Mouse (Mus musculus): ENCODE results near the gene Gm21974. TPM values are rescaled to one million over a fixed set of nuclear protein-coding genes. Genes with fewer than 3 reads are reported as not detected.
"Not testable (repeated sequence)": the region's sequence is repeated elsewhere in the genome, so short reads cannot be mapped to it uniquely, and the experiment has no call there.

The Gm21974 gene
- polyA plus RNA-seq, 1 experiment = not detected

DNA sequence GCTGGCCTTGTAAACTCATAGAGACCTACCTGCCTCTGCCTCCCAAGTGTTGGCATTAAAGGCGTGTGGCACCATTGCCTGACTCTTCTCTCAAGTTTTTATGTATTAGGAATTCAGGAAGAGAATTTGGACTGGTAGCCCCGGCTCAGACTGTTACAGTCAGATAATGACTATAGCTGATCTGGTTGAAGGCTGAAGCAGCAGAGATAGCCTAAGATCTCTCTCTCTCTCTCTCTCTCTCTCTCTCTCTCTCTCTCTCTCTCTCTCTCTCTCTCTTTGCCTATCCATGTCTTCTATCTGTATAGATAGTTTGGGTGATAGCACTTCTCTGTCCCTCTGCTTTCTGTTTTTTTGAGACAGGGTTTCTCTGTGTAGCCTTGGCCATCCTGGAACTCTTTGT, 6.5 kb upstream of the Gm21974 start:
- 73% methylated on average over 2 of the region's 2 CpGs for WGBS
- H3K27ac ChIP-seq (ENCODE audit: insufficient read depth, low read depth, low read length) = no peak overlapping the region
- no peaks in the 10 kb centered on the region for H3K27me3 ChIP-seq (ENCODE audit: control insufficient read depth, insufficient read depth, low read length)
- 0 out of 2 replicates have a peak, but pooled peaks cover 3% of the 10 kb centered on the region for H3K36me3 ChIP-seq (ENCODE audit: control insufficient read depth, insufficient read depth, low read length)
- no peak overlapping the region for H3K4me3 ChIP-seq (ENCODE audit: low read depth, low read length)
- no peak for TF ChIP-seq CTCF (IDR thresholded peaks at IDR 0.05; ENCODE audit: extremely low read depth, insufficient read length, insufficient replicate concordance, low read depth, low read length)
- TF ChIP-seq POLR2A (IDR thresholded peaks at IDR 0.05; ENCODE audit: low read depth, low read length) = no peak
- peaks cover 16% of the 10 kb centered on the region for H3K4me1 ChIP-seq (ENCODE audit: control insufficient read depth, insufficient read depth, insufficient read length, low read length)

DNA sequence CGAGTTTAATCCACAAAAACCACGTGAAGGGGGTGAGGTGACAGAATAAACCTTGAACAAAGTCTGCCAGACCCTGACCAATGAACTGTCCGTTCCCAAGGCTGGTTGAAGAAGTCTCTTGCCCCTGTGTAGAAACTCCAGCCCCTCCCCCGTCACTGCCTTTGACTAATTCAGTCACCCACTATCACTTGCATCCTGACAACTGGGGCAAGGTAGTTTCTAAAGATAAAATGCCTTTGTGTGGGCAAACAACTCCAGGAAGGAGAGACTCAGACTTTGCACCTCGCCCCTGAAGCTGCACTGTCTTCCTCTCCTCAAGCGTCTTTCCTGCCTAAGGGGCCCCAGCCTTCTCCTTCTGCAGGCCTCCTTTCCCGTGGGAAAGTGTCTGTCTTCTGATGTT, 4.7 kb upstream of the Gm21974 start:
- Histone ChIP-seq H3K27me3 (ENCODE audit: control insufficient read depth, insufficient read depth, low read length) (no peaks in the 10 kb centered on the region), H3K36me3 (ENCODE audit: control insufficient read depth, insufficient read depth, low read length) (no peaks in the 10 kb centered on the region), H3K4me1 (ENCODE audit: control insufficient read depth, insufficient read depth, insufficient read length, low read length) (peaks cover 15% of the 10 kb centered on the region), H3K4me3 (ENCODE audit: low read depth, low read length) (no peak overlapping the region), H3K27ac (ENCODE audit: insufficient read depth, low read depth, low read length) (peak overlapping the region; percentile 40; the same call in 1 of the 2 replicates)
- TF ChIP-seq POLR2A (IDR thresholded peaks at IDR 0.05; ENCODE audit: low read depth, low read length) = no peak
- no peak for TF ChIP-seq CTCF (IDR thresholded peaks at IDR 0.05; ENCODE audit: extremely low read depth, insufficient read length, insufficient replicate concordance, low read depth, low read length)
- 9% methylated on average over 7 of the region's 7 CpGs for WGBS

DNA sequence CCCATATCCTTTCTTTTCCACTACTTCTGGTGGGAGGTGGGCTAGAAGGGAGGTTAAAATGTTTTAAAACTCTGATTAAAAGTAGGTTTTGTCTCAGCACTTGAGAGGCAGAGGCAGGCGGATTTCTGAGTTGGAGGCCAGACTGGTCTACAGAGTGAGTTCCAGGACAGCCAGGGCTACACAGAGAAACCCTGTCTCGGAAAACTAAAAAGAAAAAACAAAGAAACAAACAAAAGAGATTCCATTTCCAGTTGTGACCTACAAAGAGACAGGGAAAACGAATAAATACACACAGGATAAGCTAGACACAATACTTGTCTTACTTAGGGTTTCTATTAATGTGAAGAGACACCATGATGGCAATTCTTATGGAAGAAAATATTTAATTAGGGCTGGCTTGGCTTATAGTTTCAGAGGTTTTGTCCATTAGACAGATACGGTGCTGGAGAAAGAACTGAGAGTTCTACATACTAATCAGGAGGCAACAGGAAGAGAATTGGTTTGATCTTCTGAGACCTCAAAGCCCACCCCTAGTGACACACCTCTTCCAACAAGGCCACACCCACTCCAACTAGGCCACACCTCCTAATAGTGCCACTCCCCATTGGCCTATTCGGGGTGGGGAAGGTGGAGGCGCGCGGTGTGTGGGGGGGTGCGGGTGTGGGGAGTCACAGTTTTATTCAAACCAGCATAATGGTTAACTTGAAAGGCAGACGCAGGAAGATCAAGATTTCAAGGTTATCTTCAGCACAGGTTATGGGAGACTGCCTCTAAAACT, 3.1 kb upstream of the Gm21974 start:
- no peak overlapping the region for H3K27ac ChIP-seq (ENCODE audit: insufficient read depth, low read depth, low read length)

DNA sequence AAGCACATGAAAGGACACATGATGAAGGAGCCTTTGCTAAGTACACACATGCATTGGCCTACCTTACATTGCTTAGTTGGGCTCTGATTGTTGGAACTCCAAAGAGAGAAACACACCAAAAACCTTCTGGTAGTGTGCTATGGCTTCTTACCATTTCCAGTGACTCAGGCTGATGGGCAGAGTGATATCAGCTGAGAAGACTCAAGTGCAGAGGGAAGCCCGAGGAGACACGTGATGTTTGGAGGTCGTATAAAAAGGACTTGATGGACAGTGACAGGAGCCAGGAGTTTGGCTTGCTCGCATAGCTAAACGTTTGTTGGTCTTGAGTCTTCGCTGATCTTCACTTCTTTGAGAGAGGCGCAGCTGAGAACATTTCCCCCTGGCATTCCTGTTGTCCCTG, 2.3 kb upstream of the Gm21974 start:
- 84% methylated on average over 7 of the region's 7 CpGs for WGBS
- H3K4me1 ChIP-seq (ENCODE audit: control insufficient read depth, insufficient read depth, insufficient read length, low read length) = peaks cover 14% of the 10 kb centered on the region
- no peak overlapping the region for H3K4me3 ChIP-seq (ENCODE audit: low read depth, low read length)
- H3K36me3 ChIP-seq (ENCODE audit: control insufficient read depth, insufficient read depth, low read length) = peaks cover 4% of the 10 kb centered on the region; the same call in 1 of the 2 replicates
- no peak for TF ChIP-seq POLR2A (IDR thresholded peaks at IDR 0.05; ENCODE audit: low read depth, low read length)
- no peak for TF ChIP-seq CTCF (IDR thresholded peaks at IDR 0.05; ENCODE audit: extremely low read depth, insufficient read length, insufficient replicate concordance, low read depth, low read length)
- no peaks in the 10 kb centered on the region for H3K27me3 ChIP-seq (ENCODE audit: control insufficient read depth, insufficient read depth, low read length)
- H3K27ac ChIP-seq (ENCODE audit: insufficient read depth, low read depth, low read length) = no peak overlapping the region

More for the DNA sequence above, 3.1 kb upstream of the Gm21974 start:
- Histone ChIP-seq H3K4me3 (ENCODE audit: low read depth, low read length) (no peak overlapping the region), H3K4me1 (ENCODE audit: control insufficient read depth, insufficient read depth, insufficient read length, low read length) (peaks cover 14% of the 10 kb centered on the region), H3K36me3 (ENCODE audit: control insufficient read depth, insufficient read depth, low read length) (no peaks in the 10 kb centered on the region), H3K27me3 (ENCODE audit: control insufficient read depth, insufficient read depth, low read length) (no peaks in the 10 kb centered on the region)
- 31% methylated on average over 10 of the region's 10 CpGs for WGBS
- TF ChIP-seq POLR2A (IDR thresholded peaks at IDR 0.05; ENCODE audit: low read depth, low read length) = no peak
- TF ChIP-seq CTCF (IDR thresholded peaks at IDR 0.05; ENCODE audit: extremely low read depth, insufficient read length, insufficient replicate concordance, low read depth, low read length) = no peak

DNA sequence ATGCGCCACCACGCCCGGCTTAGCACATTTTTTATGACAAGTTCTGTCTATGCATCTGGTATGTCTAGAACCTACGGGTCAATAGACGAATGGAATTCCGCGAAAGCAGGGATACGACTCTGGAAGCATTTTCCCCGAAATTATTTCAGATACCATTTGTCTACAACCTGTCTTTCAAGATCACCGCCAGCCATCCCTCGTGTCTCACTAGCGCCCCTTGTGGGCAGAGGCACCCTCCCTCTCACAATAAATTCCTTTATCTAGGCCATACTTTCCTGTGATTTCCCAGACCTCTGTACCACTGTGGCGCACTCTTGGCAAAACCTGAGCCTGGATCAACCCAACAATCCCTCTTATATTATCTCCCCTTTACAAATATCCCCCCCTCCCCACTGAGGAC, 1.1 kb upstream of the Gm21974 start:
- Histone ChIP-seq H3K4me1 (ENCODE audit: control insufficient read depth, insufficient read depth, insufficient read length, low read length) (peaks cover 14% of the 10 kb centered on the region), H3K36me3 (ENCODE audit: control insufficient read depth, insufficient read depth, low read length) (peaks cover 4% of the 10 kb centered on the region; the same call in 1 of the 2 replicates), H3K4me3 (ENCODE audit: low read depth, low read length) (no peak overlapping the region), H3K27me3 (ENCODE audit: control insufficient read depth, insufficient read depth, low read length) (no peaks in the 10 kb centered on the region), H3K27ac (ENCODE audit: insufficient read depth, low read depth, low read length) (no peak overlapping the region)
- WGBS = 55% methylated on average over 13 of the region's 13 CpGs
- TF ChIP-seq POLR2A (IDR thresholded peaks at IDR 0.05; ENCODE audit: low read depth, low read length) (no peak), CTCF (IDR thresholded peaks at IDR 0.05; ENCODE audit: extremely low read depth, insufficient read length, insufficient replicate concordance, low read depth, low read length) (peak; percentile 70; the same call in 1 of the 2 replicates)

DNA sequence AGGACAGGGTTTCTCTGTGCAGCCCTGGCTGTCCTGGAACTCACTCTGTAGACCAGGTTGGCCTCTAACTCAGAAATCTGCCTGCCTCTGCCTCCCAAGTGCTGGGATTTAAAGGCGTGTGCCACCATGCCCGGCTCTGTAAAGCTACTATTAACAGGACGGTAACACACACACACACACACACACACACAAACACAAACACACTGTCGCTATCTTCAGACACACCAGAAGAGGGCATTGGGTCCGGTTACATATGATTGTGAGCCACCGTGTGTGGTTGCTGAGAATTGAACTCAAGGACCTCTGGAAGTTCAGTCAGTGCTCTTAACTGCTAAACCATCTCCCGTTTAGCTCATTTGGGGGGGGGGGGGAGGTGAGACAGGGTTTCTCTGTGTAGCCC, 637 bp upstream of the Gm21974 start:
- H3K27ac ChIP-seq (ENCODE audit: insufficient read depth, low read depth, low read length); H3K4me3 ChIP-seq (ENCODE audit: low read depth, low read length); H3K27me3 ChIP-seq (ENCODE audit: control insufficient read depth, insufficient read depth, low read length); H3K36me3 ChIP-seq (ENCODE audit: control insufficient read depth, insufficient read depth, low read length): not testable (repeated sequence)
- 60% methylated on average over 7 of the region's 7 CpGs for WGBS
- H3K4me1 ChIP-seq (ENCODE audit: control insufficient read depth, insufficient read depth, insufficient read length, low read length) = peaks cover 14% of the 10 kb centered on the region

DNA sequence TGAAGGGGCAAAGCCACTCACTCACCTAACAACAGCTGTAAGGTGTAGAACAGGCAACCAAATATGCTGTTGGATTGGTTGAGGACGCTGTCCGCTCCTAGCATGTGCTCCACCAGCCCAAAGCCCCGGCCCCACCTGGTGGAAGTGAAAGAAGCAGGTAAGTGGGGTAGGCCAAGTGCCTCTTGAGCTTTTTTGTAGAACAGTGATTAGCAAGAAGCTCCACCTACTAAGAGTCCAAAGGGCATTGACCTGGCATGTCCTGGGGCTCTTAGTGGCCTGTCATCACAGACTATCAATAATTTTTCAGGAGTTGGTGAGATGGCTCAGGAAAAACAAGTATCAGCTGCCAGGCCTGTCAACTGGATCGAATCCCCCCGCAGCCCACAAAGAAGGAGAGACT, 774 bp downstream of the Gm21974 start:
- WGBS = 25% methylated on average over 5 of the region's 5 CpGs
- Histone ChIP-seq H3K27ac (ENCODE audit: insufficient read depth, low read depth, low read length) (peak overlapping the region; percentile 31; the same call in 1 of the 2 replicates), H3K36me3 (ENCODE audit: control insufficient read depth, insufficient read depth, low read length) (peaks cover 6% of the 10 kb centered on the region; the same call in 1 of the 2 replicates), H3K4me1 (ENCODE audit: control insufficient read depth, insufficient read depth, insufficient read length, low read length) (peaks cover 8% of the 10 kb centered on the region), H3K27me3 (ENCODE audit: control insufficient read depth, insufficient read depth, low read length) (no peaks in the 10 kb centered on the region), H3K4me3 (ENCODE audit: low read depth, low read length) (peak overlapping the region; percentile 65)
- no peak for TF ChIP-seq CTCF (IDR thresholded peaks at IDR 0.05; ENCODE audit: extremely low read depth, insufficient read length, insufficient replicate concordance, low read depth, low read length)
- TF ChIP-seq POLR2A (IDR thresholded peaks at IDR 0.05; ENCODE audit: low read depth, low read length) = no peak

All from small intestine, adult 2 months (tissue).